Mouse (Mus musculus) intestine, embryonic 14.5 days (tissue): Measurements from ENCODE around the gene Tmem269. TPM values are rescaled to one million over a fixed set of nuclear protein-coding genes. Genes with fewer than 3 reads are reported as not detected.

Source experiments
- ATAC-seq: fragments of 200-750 bp; cut with Nextera tagmentation; replicated peaks from 2 replicates; pipeline ENCODE4 v1.8.0; 2017; ENCODE audit warnings: low read depth, moderate number of reproducible peaks, moderate TSS enrichment, moderate library complexity; ENCODE audit not compliant: low FRiP score, low TSS enrichment
- DNase-seq: peaks from one replicate; pipeline ENCODE4 v3.0.0-alpha.2; 2018; ENCODE audit warnings: low spot score
- H3K27ac ChIP-seq: fragments of 300-500 bp; sonication (generic); 2 replicates; pipeline ENCODE4 v1.5.1; 2014; ENCODE audit warnings: low read depth, mild to moderate bottlenecking, control low read depth
- H3K27me3 ChIP-seq: fragments of 300-500 bp; sonication (generic); replicated peaks from 2 replicates; pipeline ENCODE4 v1.6.1; 2014; ENCODE audit warnings: low read length, control low read depth; ENCODE audit not compliant: control insufficient read depth, insufficient read depth
- H3K36me3 ChIP-seq: fragments of 300-500 bp; sonication (generic); 2 replicates; pipeline ENCODE4 v1.6.1; 2014; ENCODE audit warnings: low read length, control low read depth; ENCODE audit not compliant: control insufficient read depth, insufficient read depth
- H3K4me1 ChIP-seq: fragments of 300-500 bp; sonication (generic); replicated peaks from 2 replicates; pipeline ENCODE4 v1.6.1; 2014; ENCODE audit warnings: low read length, control low read depth, mixed read lengths; ENCODE audit not compliant: control insufficient read depth, insufficient read depth
- H3K4me2 ChIP-seq: fragments of 300-500 bp; sonication (generic); 2 replicates; pipeline ENCODE4 v1.6.1; 2014; ENCODE audit warnings: low read length
- H3K4me3 ChIP-seq: fragments of 300-500 bp; sonication (generic); 2 replicates; pipeline ENCODE4 v1.5.1; 2014; ENCODE audit warnings: low read depth, low read length, control low read depth, mixed read lengths
- H3K9ac ChIP-seq: fragments of 300-500 bp; sonication (generic); 2 replicates; pipeline ENCODE4 v1.6.1; 2014; ENCODE audit warnings: mild to moderate bottlenecking, low read length
- H3K9me3 ChIP-seq: fragments of 300-500 bp; sonication (generic); 2 replicates; pipeline ENCODE4 v1.6.1; 2016; ENCODE audit warnings: low read length, control low read depth; ENCODE audit not compliant: control insufficient read depth
- WGBS: fragments of 180-500 bp; shearing (Covaris S2); extraction: QIAGEN DNeasy Blood & Tissue Kit; methylation state at CpG from one replicate; pipeline ENCODE4 v1.1.7; 2014; 5-methylcytosine and 5-hydroxymethylcytosine counted together
- polyA plus RNA-seq: library from polyadenylated mRNA; unstranded; fragments of >200 nt; fragmentation: Nextera tagmentation; extraction: Ambion mirVana; gene quantifications from 2 replicates; pipeline ENCODE4 v1.2.1, GENCODE M21; 2014

Gene Tmem269
- polyA plus RNA-seq, 1 experiment from 2014 or later: not detected

DNA sequence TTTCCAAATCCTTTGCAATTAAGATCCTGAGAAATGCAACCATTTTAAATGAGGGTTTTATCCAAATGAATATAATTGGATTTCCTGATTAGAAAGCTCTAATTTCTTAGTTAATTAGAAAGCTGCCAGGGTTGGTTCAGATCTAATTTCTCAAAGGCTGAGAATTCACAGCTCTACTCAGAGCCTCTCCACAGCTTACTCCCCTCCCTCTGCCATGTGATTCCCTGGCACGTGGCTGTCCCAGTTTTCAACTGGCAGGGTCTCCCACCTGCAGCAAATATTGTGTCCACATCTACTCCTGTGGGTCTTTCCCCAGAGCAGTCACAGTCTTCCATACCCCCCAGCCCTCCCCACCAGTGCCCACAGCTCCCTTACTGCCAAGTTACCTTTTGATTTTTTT, 34.5 kb downstream of the Tmem269 start:
- 50% methylated on average over 1 of the region's 1 CpGs for WGBS

DNA sequence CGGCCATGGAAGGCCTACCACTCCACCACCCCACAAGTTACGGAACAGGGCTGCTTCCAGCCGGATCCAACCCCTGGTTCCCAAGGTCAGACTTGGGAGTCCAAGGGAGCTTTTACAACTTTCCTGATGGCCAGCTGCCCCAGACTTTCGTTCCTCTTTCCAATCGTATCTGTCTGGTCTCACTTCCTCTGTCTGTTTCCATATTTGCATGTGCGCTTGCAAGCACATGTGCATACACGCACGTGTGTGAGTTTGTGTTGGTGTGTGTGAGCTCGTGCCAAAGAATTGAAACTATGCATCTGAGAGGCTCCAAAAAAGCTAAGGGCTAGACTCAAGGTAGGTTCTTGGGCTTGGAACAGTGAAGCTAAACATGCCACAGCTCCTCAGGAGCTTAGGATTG, 36.6 kb downstream of the Tmem269 start:
- H3K9me3 ChIP-seq: no peaks in the 10 kb centered on the region
- no peak overlapping the region for H3K27ac ChIP-seq
- no peaks in the 10 kb centered on the region for H3K36me3 ChIP-seq
- 85% methylated on average over 9 of the region's 9 CpGs for WGBS
- no peak for DNase-seq
- H3K9ac ChIP-seq: no peak overlapping the region
- no peak overlapping the region for H3K4me3 ChIP-seq
- no peaks in the 10 kb centered on the region for H3K27me3 ChIP-seq
- H3K4me1 ChIP-seq: no peaks in the 10 kb centered on the region
- no peak overlapping the region for H3K4me2 ChIP-seq
- ATAC-seq: no peak

More for the DNA sequence above, 34.5 kb downstream of the Tmem269 start:
- Histone ChIP-seq H3K36me3 (no peaks in the 10 kb centered on the region), H3K27me3 (no peaks in the 10 kb centered on the region), H3K9ac (no peak overlapping the region), H3K4me1 (no peaks in the 10 kb centered on the region), H3K27ac (no peak overlapping the region), H3K9me3 (no peaks in the 10 kb centered on the region), H3K4me3 (no peak overlapping the region), H3K4me2 (no peak overlapping the region)
- DNase-seq: no peak
- ATAC-seq: no peak

DNA sequence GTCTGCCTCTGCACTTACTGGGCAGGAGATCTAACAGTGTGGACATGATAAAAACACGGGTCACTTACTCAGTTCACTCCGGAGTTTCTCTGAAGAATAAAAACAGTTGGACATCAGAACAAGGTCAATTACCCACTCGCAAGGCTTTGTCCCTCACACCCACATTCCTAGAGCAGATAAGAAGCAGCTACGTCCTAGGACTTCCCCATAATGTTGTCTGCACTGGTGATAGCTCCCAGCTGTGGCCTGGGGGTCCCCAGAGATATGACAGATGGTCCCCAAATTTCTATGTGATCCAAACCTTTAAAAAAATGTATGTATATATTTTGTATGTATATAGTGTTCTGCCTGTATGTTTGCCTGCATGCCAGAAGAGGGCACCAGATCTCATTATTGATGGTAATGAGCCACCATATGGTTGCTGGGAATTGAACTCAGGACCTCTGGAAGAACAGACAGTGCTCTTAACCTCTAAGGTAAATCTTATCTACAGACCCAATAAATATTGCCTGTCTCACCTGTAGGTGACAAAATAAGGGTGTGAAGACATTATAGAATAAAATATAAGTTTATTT, 37.8 kb downstream of the Tmem269 start:
- 49% methylated on average over 4 of the region's 4 CpGs for WGBS
- no peaks in the 10 kb centered on the region for H3K27me3 ChIP-seq

DNA sequence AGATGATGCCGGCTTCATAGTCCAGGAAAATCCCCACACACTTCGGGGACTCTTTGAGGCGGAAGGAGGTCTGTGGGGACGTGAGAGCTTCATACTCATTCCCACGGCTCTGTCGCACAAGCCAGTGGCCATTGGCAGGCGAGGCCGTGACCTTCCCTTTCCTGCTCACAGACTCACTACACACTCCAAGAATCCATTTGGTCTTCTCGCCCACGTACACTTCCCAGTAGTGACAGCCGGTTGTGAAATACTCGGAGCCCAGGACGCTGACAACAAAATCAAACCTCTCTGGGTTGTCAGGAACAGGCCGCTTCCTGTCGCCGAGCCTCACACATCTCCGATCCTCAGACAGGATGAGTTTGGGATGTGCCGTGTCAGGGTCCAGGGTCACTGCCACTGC, 39.7 kb downstream of the Tmem269 start:
- WGBS: 60% methylated on average over 18 of the region's 18 CpGs
- H3K9me3 ChIP-seq: no peaks in the 10 kb centered on the region
- no peak overlapping the region for H3K4me2 ChIP-seq
- H3K4me1 ChIP-seq: no peaks in the 10 kb centered on the region
- H3K27me3 ChIP-seq: no peaks in the 10 kb centered on the region
- no peak overlapping the region for H3K4me3 ChIP-seq
- no peak overlapping the region for H3K27ac ChIP-seq
- no peaks in the 10 kb centered on the region for H3K36me3 ChIP-seq
- DNase-seq: no peak
- no peak for ATAC-seq
- H3K9ac ChIP-seq: no peak overlapping the region

More for the DNA sequence above, 37.8 kb downstream of the Tmem269 start:
- H3K36me3 ChIP-seq: no peaks in the 10 kb centered on the region
- H3K9me3 ChIP-seq: no peaks in the 10 kb centered on the region
- ATAC-seq (no peak), DNase-seq (no peak)
- no peaks in the 10 kb centered on the region for H3K4me1 ChIP-seq
- H3K9ac ChIP-seq: no peak overlapping the region
- H3K4me2 ChIP-seq: no peak overlapping the region
- no peak overlapping the region for H3K27ac ChIP-seq
- no peak overlapping the region for H3K4me3 ChIP-seq

DNA sequence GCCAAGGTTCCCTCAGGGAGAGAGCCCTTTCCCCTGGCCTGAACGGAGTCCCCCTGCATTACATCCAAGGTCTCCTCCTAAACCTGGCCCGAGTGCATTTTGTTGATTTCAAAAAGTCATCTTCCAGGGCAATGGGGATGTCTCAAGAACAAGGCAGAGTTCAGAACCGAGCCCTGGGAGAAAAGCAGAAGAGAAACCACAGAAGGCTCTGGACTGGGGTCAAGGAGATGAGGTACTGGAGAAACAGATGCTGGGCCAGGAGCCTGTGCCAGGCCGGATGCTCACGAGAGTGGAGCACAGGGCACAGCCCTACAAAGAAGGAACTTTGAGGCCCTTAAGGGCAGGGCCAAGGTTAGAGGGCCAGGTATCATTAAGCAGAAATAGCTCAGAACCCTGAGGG, 40.3 kb downstream of the Tmem269 start:
- Histone ChIP-seq H3K4me3 (no peak overlapping the region), H3K9ac (no peak overlapping the region), H3K27ac (no peak overlapping the region), H3K27me3 (no peaks in the 10 kb centered on the region), H3K4me2 (no peak overlapping the region), H3K36me3 (no peaks in the 10 kb centered on the region), H3K4me1 (peaks cover 5% of the 10 kb centered on the region; the same call in 1 of the 2 replicates), H3K9me3 (no peaks in the 10 kb centered on the region)
- DNase-seq (no peak), ATAC-seq (no peak)
- WGBS: 68% methylated on average over 5 of the region's 5 CpGs

DNA sequence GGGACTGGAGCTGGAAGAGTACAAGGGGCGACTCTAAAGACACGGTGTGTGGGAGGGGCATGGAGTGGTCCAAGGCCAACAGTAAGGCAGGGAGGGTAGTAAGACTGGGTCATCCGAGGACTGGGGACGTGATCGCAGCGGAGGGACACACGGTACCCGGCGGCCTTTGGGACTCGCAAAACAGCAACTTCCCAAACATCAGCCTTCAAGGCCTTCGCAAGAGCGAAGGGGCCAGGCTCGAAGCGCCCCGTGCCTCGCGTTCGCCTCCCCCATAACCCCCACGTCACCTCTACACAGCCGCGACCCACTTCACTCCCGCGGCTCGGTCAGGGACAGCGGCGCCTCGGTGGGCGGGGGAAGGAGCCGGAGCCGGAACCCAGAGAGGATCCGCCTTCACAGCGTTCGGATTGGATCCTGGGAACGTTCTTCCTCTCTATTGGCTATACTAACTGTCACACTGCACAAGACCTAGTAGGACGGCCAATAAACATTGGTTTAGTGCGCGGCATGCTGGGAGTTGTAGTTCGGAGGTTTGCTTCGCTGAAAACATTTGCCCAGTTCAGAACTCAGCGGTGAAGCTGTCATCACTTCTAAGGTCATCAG, 44.1 kb downstream of the Tmem269 start, which contains the start of gene Zfp691:
Gene Zfp691, minus strand, starts transcription at position 345 of the 603 bp plus-strand sequence.
- H3K4me1 ChIP-seq: peaks cover 6% of the 10 kb centered on the region; the same call in 1 of the 2 replicates
- ATAC-seq (peak; percentile 100), DNase-seq (peak; percentile 88)
- H3K9me3 ChIP-seq: no peaks in the 10 kb centered on the region
- peak within 1 kb of the TSS; percentile 74 for H3K4me2 ChIP-seq
- under 1% methylated on average over 40 of the region's 40 CpGs for WGBS
- peak within 1 kb of the TSS; percentile 39; the same call in 1 of the 2 replicates for H3K27ac ChIP-seq
- peak within 1 kb of the TSS; percentile 81 for H3K9ac ChIP-seq
- peaks cover 17% of the 10 kb centered on the region for H3K36me3 ChIP-seq
- H3K4me3 ChIP-seq: peak within 1 kb of the TSS; percentile 85
- H3K27me3 ChIP-seq: no peaks in the 10 kb centered on the region

DNA sequence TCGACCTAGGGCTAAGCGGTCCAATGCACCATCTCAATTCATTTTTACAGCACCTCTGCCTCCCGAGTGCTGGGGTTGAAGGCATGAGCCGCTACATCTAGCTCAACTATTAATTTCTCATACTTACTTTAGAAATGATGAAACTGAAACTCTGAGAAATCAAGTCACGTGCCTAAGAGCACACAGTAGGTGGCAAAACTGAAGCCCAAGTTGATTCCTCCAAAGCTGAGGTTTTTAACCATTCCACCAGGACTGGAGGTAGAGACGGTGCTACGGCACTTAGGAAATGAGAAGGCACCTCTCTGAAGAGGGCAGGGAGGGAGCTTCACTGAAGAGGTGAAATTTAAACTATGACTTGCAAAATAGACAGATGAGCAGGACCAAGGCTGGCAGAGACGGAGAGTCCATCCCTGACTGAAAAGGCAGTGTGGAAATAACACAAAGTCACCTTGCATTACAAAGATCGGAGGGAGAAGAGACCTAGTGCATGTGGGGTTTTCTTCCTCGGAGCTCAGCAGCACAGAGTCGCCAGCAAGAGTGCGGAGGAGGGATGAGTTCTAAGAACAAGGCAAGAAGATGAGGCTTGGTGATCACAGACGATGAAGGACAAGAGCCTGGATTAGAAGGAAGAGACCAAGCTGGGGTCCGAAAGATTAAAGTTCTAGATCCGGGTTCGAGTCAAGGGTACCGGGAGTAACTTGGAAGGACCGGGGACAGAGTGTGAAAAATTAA, 44.9 kb downstream of the Tmem269 start:
- ATAC-seq (no peak), DNase-seq (peak; percentile 54)
- H3K27me3 ChIP-seq: no peaks in the 10 kb centered on the region
- H3K36me3 ChIP-seq: peaks cover 25% of the 10 kb centered on the region
- H3K4me3 ChIP-seq: peak overlapping the region; percentile 85
- H3K9me3 ChIP-seq: no peaks in the 10 kb centered on the region
- peaks cover 6% of the 10 kb centered on the region; the same call in 1 of the 2 replicates for H3K4me1 ChIP-seq
- peak overlapping the region; percentile 74 for H3K4me2 ChIP-seq
- H3K27ac ChIP-seq: no peak overlapping the region
- H3K9ac ChIP-seq: peak overlapping the region; percentile 81
- WGBS: 37% methylated on average over 18 of the region's 18 CpGs

DNA sequence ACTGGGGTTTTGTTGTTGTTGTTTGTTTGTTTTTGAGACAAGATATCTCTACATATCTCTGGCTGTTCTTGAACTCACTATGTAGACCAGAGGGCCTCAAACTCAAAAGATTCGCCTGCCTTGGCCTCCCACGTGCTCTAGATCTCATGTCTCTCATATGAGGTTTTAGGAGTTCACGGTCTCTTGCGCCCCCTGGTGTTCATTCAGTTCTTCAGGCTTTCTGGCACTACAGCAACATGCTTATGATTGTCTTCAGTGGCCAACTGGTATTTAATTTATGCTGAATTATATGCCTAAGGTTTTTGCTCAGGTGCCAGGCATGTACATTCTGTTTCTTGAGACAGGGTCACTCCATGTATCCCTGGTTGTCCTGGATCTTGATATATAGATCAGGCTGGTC, 50.4 kb downstream of the Tmem269 start:
- peaks cover 27% of the 10 kb centered on the region for H3K36me3 ChIP-seq
- 5% methylated on average over 4 of the region's 4 CpGs for WGBS

More for the DNA sequence above, 50.4 kb downstream of the Tmem269 start:
- no peak overlapping the region for H3K9ac ChIP-seq
- H3K4me1 ChIP-seq: peaks cover 1% of the 10 kb centered on the region; the same call in 1 of the 2 replicates
- ATAC-seq (0 out of 2 replicates have a peak, but pooled peaks have one; percentile 61), DNase-seq (peak; percentile 91)
- H3K4me2 ChIP-seq: no peak overlapping the region
- H3K27me3 ChIP-seq: no peaks in the 10 kb centered on the region
- H3K27ac ChIP-seq: no peak overlapping the region
- H3K4me3 ChIP-seq: no peak overlapping the region
- no peaks in the 10 kb centered on the region for H3K9me3 ChIP-seq
